Mouse (Mus musculus) splenic B cell, adult 2 months (primary cell): ENCODE measurements at regions not wholly inside any gene's neighbourhood (a gene's known extent, or its start where the extent isn't known, plus 50 kb on each side); places are given as distances from the start of the nearest gene placed in this dataset.
A peak's percentile ranks its signal among the peaks of the same experiment; 100 is the strongest.

Experiments used
- DNase-seq: peaks from one replicate; pipeline ENCODE4 v3.0.0-alpha.2; 2011; ENCODE audit warnings: low read depth, low spot score
- H3K27me3 ChIP-seq: 2 replicates; pipeline ENCODE4 v1.6.1; 2012; ENCODE audit warnings: mild to moderate bottlenecking, low read length, moderate library complexity, mixed read lengths; ENCODE audit not compliant: control insufficient read depth, poor library complexity, insufficient read depth, severe bottlenecking
- H3K36me3 ChIP-seq: 2 replicates; pipeline ENCODE4 v1.6.1; 2012; ENCODE audit warnings: mild to moderate bottlenecking, low read length, moderate library complexity, mixed read lengths; ENCODE audit not compliant: control insufficient read depth, poor library complexity, insufficient read depth, severe bottlenecking

DNA sequence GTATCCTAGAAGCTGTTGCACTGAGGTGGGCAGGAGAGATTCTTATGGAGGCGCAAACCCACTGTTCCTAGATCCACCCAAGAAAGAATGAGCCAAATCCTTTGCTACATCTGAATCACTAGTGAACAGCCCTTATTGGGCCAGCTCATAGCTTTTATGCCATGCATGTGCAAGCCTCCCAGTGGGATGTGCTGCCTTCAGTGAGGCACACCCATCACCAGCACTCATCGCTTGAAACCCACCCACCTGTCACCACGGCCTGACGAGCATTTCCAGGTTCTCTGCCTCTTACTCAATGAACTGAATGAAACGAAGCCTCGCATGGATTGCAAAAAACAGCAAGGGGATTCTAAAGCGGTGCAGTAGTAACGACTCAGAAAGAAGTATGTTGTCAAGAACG is 98.3 kb upstream of the Zmiz1 start:
- no peak for DNase-seq
- Histone ChIP-seq H3K27me3 (no peaks in the 10 kb centered on the region), H3K36me3 (no peaks in the 10 kb centered on the region)

DNA sequence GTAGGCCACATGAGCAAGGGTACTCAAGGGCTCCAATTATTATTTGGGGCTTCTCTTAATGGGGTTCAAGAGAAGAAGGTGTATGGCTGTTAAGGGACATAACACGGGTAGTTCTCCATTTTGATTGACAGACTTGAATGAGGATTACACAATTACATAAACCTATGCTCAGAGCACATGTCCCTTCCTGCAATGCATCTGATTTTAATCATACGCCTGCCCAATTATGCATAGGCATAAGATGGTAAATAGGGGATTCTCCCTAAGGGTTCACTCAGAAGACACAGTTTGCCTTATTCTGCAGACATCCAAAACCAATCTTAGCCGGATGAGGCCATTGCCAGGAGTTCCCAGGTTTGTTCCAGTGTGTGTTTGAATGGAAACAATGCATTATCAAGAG is 97.9 kb upstream of the Zmiz1 start:
- DNase-seq: no peak
- Histone ChIP-seq H3K36me3 (no peaks in the 10 kb centered on the region), H3K27me3 (no peaks in the 10 kb centered on the region)

DNA sequence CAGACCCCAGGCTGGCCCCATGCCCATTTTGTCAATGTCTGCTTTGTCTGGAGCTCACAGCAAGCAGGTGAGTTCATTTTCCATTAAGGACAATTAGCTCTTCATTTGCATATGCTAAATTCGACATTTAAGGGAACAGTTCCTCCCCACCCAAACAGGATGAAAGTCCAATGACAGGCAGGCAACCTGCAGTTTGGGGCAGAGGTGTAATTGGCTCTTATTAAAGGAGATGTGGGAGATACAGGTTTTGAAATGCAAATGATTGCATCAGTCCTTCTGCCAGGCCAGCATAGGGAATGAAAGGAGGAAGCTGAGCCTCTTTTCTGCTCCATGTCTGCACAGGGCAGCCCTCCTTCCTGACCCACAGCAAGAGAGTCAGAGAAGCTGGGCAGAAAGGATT is 96.2 kb upstream of the Zmiz1 start:
- H3K27me3 ChIP-seq: no peaks in the 10 kb centered on the region
- DNase-seq: no peak

DNA sequence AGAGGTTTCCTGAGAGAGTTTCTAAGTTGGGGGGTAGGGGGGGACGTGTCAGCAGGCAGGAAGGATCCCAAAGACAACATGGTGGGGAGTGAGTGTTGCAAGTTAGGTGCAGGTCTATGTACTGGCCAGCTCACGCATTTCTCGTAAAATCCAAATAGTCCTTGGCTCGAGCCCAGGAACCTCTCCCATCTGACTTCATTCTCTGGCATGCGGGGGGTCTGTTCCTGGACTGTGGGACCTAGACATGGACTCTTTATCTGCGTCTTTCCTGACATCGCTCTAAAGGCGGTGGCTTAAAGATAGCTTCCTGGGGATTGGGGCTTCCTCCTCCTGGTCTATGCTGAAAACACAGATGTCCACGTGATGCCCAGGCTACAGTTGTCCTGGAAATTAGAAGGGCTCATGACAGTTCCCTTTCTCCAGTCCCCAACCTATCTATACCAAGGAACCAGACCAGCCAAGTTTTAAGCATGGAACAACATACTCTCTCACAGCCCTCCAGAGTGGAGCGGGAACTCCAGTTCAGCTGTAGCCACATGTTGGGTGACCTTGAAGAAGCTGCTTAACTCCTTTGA is 93.7 kb upstream of the Zmiz1 start:
- Histone ChIP-seq H3K36me3 (no peaks in the 10 kb centered on the region), H3K27me3 (no peaks in the 10 kb centered on the region)
- no peak for DNase-seq

More for the DNA sequence above, 96.2 kb upstream of the Zmiz1 start:
- H3K36me3 ChIP-seq: no peaks in the 10 kb centered on the region

DNA sequence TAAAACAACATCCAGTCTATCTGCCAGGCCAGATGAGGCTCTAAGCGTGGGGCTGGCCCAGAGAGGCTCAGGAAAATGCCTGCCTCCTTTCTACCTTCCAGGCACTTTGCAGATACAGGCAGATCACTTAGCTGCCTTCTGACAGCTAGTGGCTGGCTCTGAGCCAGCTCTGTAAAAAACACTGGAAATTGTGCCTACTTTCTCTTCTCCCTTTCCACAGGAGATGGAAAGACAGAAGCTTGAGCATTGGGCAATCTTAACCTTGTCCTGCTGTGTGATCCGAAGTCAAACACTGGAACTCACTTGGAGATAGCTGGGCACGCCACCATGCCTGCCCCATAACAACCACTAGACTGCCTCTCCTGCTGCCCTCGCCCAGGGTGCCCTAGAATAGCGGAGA is 93.0 kb upstream of the Zmiz1 start:
- Histone ChIP-seq H3K27me3 (no peaks in the 10 kb centered on the region), H3K36me3 (no peaks in the 10 kb centered on the region)
- no peak for DNase-seq

DNA sequence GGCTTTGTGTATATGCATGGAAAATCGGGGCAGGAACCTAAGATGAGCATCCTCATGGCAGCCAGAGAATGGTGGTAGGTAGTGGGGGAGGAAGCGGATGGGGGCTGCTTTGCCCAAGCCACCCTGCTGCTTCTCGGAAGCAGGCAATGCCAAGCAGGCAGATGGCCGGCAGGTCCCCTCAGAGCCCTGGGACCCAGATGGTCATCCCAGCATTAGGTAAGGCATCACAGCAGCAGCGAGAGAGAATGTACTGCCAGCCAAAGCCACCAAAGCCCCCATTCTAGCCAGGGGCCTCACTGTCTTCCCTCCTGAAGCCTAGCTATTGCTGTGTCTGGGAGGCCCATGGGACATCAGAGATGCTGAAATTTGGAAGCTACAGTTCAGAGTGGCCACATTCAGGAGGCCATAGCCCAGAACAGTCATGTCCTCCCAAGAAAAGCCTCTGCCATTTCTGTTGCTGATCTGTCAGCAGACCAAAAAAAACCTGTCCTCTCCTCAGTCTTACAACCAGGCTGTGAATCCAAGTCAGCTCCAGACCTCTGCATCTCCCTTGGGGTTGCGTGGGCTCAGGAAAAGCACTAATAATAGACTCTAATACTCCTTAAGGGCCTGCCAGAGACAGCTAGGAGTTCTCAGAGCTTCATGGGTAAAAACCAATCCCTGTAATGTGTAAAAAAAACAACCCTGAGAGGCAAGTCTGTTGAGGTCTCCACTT is 88.5 kb upstream of the Zmiz1 start:
- Histone ChIP-seq H3K36me3 (no peaks in the 10 kb centered on the region), H3K27me3 (no peaks in the 10 kb centered on the region)
- no peak for DNase-seq

DNA sequence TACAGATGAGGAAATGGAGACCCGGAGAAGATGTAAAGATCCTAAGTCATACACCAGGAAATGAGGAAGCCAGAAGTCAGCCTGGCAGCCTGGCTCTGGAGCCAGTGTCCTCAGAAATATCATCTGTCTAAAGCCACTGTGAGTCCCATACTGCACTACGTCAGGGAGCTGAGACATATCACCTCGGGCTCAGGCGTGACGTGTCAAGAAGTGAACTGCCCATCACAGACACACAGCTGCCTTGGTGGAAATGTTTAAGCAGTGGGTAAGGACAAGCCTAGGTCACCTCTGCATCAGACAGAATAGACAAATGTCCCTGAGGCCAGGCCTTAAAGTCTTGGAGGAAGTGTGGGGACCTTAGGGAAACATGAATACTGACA is 88.0 kb upstream of the Zmiz1 start:
- DNase-seq: no peak
- no peaks in the 10 kb centered on the region for H3K36me3 ChIP-seq
- no peaks in the 10 kb centered on the region for H3K27me3 ChIP-seq

DNA sequence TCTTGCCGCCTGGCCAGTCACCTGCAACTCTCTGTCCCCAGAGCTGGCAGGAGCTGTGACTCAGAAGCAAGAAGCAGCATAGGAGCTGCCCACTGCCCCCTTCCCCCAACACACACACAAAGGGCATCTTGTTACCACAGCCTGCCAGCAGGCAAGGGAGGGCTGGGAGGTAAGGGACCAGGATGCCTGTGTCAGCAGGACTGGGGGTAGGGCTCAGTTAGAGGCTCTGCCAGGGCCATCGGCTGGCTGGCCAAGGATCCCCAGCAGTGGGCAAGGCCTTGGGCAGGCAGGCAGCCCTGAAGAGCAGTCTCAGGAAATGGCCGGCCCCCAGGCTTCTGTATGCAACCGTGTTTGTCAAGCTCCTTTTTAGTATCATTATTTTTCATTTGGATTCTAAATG is 87.3 kb upstream of the Zmiz1 start:
- Histone ChIP-seq H3K27me3 (no peaks in the 10 kb centered on the region), H3K36me3 (no peaks in the 10 kb centered on the region)
- DNase-seq: no peak

DNA sequence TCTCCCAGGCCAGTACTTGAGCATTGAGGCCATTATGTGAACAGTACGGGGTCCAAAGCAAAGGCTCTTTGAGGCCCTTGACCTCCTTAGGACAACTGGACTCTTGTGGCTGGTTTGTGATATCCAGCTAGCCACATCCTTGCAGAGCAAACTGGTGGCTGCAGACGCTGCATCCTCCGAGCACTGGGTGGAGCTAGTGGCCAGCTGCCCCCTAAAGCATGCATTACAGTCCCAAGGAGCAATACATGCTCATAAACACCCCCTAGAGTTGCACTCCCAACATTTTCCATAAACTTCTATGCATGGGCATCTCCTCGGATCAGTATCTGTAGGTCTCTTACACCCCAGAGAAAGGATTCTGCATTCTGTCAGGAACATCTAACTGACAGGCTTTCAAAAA is 86.4 kb upstream of the Zmiz1 start:
- Histone ChIP-seq H3K27me3 (no peaks in the 10 kb centered on the region), H3K36me3 (no peaks in the 10 kb centered on the region)
- no peak for DNase-seq

DNA sequence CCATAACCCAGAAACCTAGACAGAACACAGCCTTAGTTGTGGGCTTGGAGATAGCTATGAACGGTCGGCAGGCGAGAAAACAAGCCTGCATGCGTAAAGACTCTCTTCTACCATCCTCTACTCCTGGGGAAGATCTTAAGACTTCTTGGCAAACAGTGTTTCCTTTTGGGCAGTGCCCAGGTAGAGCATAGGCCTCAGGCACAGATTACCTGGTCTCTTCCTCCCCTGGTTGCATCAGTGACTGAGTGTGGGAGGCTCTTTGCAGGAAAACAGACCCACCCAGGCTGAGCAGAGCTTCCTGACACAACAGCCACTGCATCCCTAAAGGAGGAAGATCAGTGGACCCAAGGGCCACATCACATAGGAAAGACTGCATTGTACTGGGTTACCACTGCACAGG is 85.8 kb upstream of the Zmiz1 start:
- no peak for DNase-seq

DNA sequence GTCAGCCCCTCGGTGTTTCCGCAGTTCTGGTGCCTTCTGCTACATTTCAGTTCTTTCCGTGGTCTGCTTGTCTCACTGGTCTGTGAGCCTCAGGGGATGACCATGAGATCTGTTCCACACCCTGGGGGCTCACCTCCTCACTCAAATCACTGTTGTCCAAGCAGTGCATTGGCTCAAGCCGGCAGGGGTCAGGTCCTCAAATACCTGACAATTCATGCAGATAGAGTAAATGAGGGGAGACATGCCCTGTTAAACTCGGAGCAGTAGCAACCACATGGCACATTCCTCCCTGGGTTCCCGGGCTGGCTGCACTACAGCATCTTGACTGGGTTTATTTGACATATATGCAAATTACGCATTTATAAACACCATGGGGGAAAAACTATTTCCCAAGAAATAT is 84.0 kb upstream of the Zmiz1 start:
- no peak for DNase-seq
- no peaks in the 10 kb centered on the region for H3K27me3 ChIP-seq
- H3K36me3 ChIP-seq: no peaks in the 10 kb centered on the region

More for the DNA sequence above, 85.8 kb upstream of the Zmiz1 start:
- no peaks in the 10 kb centered on the region for H3K36me3 ChIP-seq
- no peaks in the 10 kb centered on the region for H3K27me3 ChIP-seq

DNA sequence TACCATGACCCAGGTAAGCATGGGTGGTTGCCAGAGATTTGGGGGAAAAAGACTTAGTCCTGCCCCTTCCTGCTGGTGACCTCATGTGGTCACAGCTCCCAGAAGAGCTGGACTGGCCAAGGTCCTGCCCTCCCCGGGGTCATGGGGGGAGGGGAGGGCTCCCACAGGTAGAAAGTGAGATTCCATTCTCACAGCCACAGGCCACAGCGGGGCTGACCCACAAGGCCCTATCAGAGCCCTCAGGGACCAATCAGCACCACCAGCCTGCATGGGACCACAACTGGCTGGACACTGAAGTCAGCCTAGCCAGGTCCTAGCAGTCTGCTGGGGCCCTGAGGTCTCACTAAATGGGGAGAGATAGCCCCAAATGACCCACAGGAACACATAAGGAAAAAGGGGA is 81.9 kb upstream of the Zmiz1 start:
- DNase-seq: no peak
- no peaks in the 10 kb centered on the region for H3K27me3 ChIP-seq
- no peaks in the 10 kb centered on the region for H3K36me3 ChIP-seq

DNA sequence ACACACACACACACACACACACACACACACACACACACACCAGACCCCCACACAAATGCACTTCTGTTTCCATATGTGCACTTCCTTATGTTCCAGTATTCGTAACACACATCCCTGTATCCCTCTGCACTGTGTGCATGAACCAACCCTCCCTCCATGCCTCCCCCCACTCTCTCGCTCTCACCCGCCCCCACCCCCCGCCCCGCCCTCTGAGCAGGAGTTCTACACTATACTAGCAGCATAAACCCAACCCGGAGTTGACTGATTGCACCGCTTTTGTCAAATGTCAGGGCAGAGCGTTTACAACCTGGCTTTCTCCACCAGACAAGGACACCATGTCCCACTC is 81.5 kb upstream of the Zmiz1 start:
- H3K36me3 ChIP-seq: no peaks in the 10 kb centered on the region
- no peak for DNase-seq

DNA sequence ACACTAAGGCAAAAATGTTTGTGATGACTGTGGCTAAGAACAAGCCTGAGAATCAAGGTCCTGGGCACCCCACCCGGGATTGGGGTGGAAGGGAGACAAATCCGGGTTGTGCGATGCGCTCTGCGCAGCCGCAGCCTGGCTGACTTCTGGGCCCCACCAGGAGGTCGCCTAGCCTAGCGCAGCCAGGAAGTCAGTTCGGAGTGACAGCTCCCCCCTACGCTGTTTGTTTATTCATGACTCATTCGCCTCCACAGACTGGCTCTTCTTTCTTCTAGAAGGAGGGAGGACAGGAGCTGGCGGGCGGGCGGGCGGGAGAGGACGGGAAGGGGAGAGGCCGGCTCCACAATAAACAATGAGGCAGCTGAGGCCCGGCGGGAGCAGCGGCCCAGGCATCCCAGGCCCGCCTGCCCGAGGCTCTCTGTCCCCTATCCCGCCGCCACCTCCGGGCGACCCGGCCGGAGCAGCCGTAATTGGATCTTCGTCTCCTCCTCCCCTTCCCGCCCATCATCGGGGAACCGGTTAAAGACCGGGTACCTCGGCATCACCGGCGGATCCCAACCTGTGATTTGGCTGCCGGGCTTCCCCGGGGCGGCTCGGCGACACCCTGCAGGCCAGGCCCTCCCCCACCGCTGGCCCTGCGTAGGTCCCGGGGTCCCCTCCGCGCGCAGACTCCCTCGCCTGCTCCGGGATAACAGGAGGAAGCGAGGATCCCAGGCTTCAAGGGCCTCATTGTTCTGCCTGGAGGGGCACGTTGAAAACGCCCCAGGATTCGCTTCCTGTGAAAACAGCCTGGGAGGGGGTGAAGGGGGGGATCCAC is 80.9 kb upstream of the Zmiz1 start:
- DNase-seq: peak; percentile 79
- Histone ChIP-seq H3K36me3 (no peaks in the 10 kb centered on the region), H3K27me3 (no peaks in the 10 kb centered on the region)

More for the DNA sequence above, 81.5 kb upstream of the Zmiz1 start:
- H3K27me3 ChIP-seq: no peaks in the 10 kb centered on the region

DNA sequence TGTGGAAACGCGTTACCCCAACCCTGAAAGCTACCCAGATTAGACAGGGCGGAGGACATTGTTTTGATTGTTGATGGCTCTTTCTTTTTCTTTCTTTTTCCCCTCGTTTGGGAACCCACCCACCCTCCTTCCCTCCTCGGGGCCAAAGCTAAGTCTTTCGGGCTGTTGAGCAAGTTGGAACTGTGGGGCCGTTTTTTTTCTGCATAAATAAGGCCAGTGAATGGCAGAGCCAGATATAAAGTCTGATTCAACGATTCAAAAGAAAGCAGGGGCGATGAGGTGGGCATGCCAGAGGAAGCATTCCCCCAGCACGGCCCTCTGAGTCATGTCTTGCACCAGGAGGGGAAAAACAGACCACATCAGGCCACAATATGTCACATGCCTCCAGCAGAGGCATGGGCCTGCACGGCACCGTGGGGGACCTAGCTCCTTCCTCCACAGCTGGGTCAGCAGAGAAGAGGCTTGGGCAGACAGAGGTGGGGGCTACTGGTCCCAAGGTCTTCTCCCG is 80.2 kb upstream of the Zmiz1 start:
- peak; percentile 48 for DNase-seq
- no peaks in the 10 kb centered on the region for H3K36me3 ChIP-seq

More for the DNA sequence above, 80.2 kb upstream of the Zmiz1 start:
- H3K27me3 ChIP-seq: no peaks in the 10 kb centered on the region
